ENCODE assay signal across 11 mouse cellular contexts in the genomic region with DNA sequence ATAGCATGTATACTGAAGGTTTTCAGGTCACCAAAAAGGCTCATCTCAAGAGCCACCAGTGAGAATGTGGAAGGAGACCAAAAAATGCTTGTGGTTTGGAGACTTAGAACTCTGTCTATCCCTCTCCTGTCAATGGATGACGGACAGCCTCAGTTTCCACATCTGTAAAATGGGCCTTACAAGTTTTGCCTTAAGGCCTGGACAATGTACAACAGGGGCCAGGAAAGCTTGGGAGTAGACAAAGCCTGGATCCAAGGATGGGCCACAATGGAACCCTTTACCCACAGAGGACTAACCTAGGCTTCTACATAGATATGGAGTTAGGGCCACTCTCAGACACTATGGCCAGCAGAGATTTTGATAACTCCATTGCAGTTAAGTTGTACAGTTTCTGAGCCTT. TPM values are rescaled to one million over a fixed set of nuclear protein-coding genes. Genes with fewer than 3 reads are reported as not detected.
A peak's percentile ranks its signal among the peaks of the same experiment; 100 is the strongest.
DNase-seq lines count a peak whose midpoint lies in the region; ATAC-seq and TF ChIP-seq lines count a peak whose summit lies in the region.
"Had no signal": no experiment of that assay in that cellular context is flagged by ENCODE, and none has a peak within 500 bp of the region (broad histone marks: within the 10 kb centered on the region; RNA-seq: fewer than 3 reads in every experiment).

No protein-coding gene starts in this region.

- H3K36me3 ChIP-seq in heart, embryonic 10.5 days, result peaks cover 13% of the 10 kb centered on the region; the same call in 1 of the 2 replicates
- H3K36me3 ChIP-seq in hindbrain, embryonic 11.5 days (ENCODE audit: control insufficient read depth, insufficient read depth, low read length), result no peaks in the 10 kb centered on the region
- H3K36me3 ChIP-seq in midbrain, embryonic 11.5 days (ENCODE audit: control insufficient read depth, insufficient read depth, low read length), result no peaks in the 10 kb centered on the region; the same call in 1 of the 2 replicates

- H3K4me2 ChIP-seq in hindbrain, embryonic 11.5 days (replicated peaks; ENCODE audit: low read depth, low read length), result peak overlapping the region; percentile 87
- H3K4me2 ChIP-seq in midbrain, embryonic 11.5 days, result peak overlapping the region; percentile 93

- H3K9me3 ChIP-seq in heart, embryonic 10.5 days, result no peaks in the 10 kb centered on the region
- no peaks in the 10 kb centered on the region for H3K9me3 ChIP-seq in hindbrain, embryonic 11.5 days (ENCODE audit: control insufficient read depth, low read length)
- no peaks in the 10 kb centered on the region for H3K9me3 ChIP-seq in midbrain, embryonic 11.5 days (ENCODE audit: control insufficient read depth, low read length)

- peaks cover 38% of the 10 kb centered on the region for H3K4me1 ChIP-seq in heart, embryonic 10.5 days
- peaks cover 32% of the 10 kb centered on the region for H3K4me1 ChIP-seq in bone marrow macrophage, adult 2 months (ENCODE audit: control insufficient read depth, insufficient read depth, low read length)
- 0 out of 2 replicates have a peak, but pooled peaks cover 2% of the 10 kb centered on the region for H3K4me1 ChIP-seq in hindbrain, embryonic 11.5 days (replicated peaks; ENCODE audit: control insufficient read depth, insufficient read depth, low read length)
- H3K4me1 ChIP-seq in midbrain, embryonic 11.5 days (ENCODE audit: control insufficient read depth, insufficient read depth, low read length), result peaks cover 10% of the 10 kb centered on the region

- ATAC-seq in hindbrain, embryonic 11.5 days (ENCODE audit: low FRiP score), result no peak
- ATAC-seq in midbrain, embryonic 11.5 days (ENCODE audit: low FRiP score), result no peak
- ATAC-seq: CD4-positive, CD25-positive, alpha-beta regulatory T cell, adult 4 months had no signal

- no peak overlapping the region; the same call in 1 of the 2 replicates for H3K9ac ChIP-seq in hindbrain, embryonic 11.5 days (ENCODE audit: low read depth, low read length)
- peak overlapping the region; percentile 93; the same call in 1 of the 2 replicates for H3K9ac ChIP-seq in midbrain, embryonic 11.5 days (ENCODE audit: low read length)

- TF ChIP-seq POLR2A in bone marrow macrophage, adult 2 months (IDR thresholded peaks at IDR 0.05; ENCODE audit: borderline replicate concordance, low read depth, low read length), result no peak

- H3K27ac ChIP-seq in heart, embryonic 10.5 days, result no peak overlapping the region
- H3K27ac ChIP-seq in bone marrow macrophage, adult 2 months (ENCODE audit: insufficient read depth, low read depth, low read length), result no peak overlapping the region
- no peak overlapping the region for H3K27ac ChIP-seq in hindbrain, embryonic 11.5 days (ENCODE audit: low read depth, low read length)
- no peak overlapping the region for H3K27ac ChIP-seq in midbrain, embryonic 11.5 days (ENCODE audit: low read depth, low read length)

- peak overlapping the region; percentile 84 for H3K4me3 ChIP-seq in heart, embryonic 10.5 days
- peak overlapping the region; percentile 95 for H3K4me3 ChIP-seq in bone marrow macrophage, adult 2 months (ENCODE audit: insufficient read depth, low read length)
- no peak overlapping the region for H3K4me3 ChIP-seq in hindbrain, embryonic 11.5 days (ENCODE audit: low read depth, low read length)
- peak overlapping the region; percentile 81 for H3K4me3 ChIP-seq in midbrain, embryonic 11.5 days (ENCODE audit: low read depth, low read length)

- no peaks in the 10 kb centered on the region for H3K27me3 ChIP-seq in heart, embryonic 10.5 days (ENCODE audit: insufficient read depth, poor library complexity, severe bottlenecking)
- H3K27me3 ChIP-seq in hindbrain, embryonic 11.5 days (ENCODE audit: control insufficient read depth, insufficient read depth, low read length), result no peaks in the 10 kb centered on the region
- H3K27me3 ChIP-seq in midbrain, embryonic 11.5 days (ENCODE audit: control insufficient read depth, insufficient read depth, low read length), result no peaks in the 10 kb centered on the region

- 100% methylated on average over 1 of the region's 1 CpGs for whole genome bisulfite sequencing in heart, embryonic 10.5 days
- WGBS in hindbrain, embryonic 11.5 days, result 94% methylated on average over 1 of the region's 1 CpGs
- 95% methylated on average over 1 of the region's 1 CpGs for WGBS in midbrain, embryonic 11.5 days

- DNase-seq in heart, embryonic 10.5 days (ENCODE audit: low spot score), result no peak
- no peak for DNase-seq in heart, postnatal 4 days
- no peak for DNase-seq in hindbrain, embryonic 11.5 days (ENCODE audit: low spot score)
- DNase-seq in midbrain, embryonic 11.5 days (ENCODE audit: low spot score, missing footprints), result no peak
- no peak for DNase-seq in left cerebral cortex, adult 18-20 months (ENCODE audit: low spot score in 2 of 2)
- DNase-seq in natural killer cell, adult 2 months (ENCODE audit: low spot score in 2 of 2), result no peak
- DNase-seq in adrenal gland, postnatal 10 days, result no peak

- TF ChIP-seq CTCF in bone marrow macrophage, adult 2 months (IDR thresholded peaks at IDR 0.05; ENCODE audit: low read depth, low read length), result no peak

RNA-seq across cellular contexts. Expression of a gene that starts 1.5 kb away (rescaled TPM):
- polyA plus RNA-seq in heart, embryonic 10.5 days (2016; fragmentation: Nextera tagmentation; extraction: Ambion mirVana), result 20.1 and 21.4 TPM in 2 replicates
- total RNA-seq in heart, postnatal 4 days (2021), result 10 to 100 TPM; 13.0 to 16.7 TPM
- polyA plus RNA-seq in bone marrow macrophage, adult 2 months (2012; ENCODE audit: insufficient read depth, insufficient read length, missing spikeins), result 12.1 and 12.7 TPM in 2 replicates
- 19.5 and 20.3 TPM in 2 replicates for polyA plus RNA-seq in hindbrain, embryonic 11.5 days (2014; fragmentation: Nextera tagmentation; extraction: Ambion mirVana)
- polyA plus RNA-seq in midbrain, embryonic 11.5 days (2014; fragmentation: Nextera tagmentation; extraction: Ambion mirVana), result 19.0 and 21.5 TPM in 2 replicates
- total RNA-seq in left cerebral cortex, adult 18-20 months (2021), result 10 to 100 TPM; 50.6 to 51.4 TPM
- 10 to 100 TPM; 15.8 to 16.2 TPM for total RNA-seq in adrenal gland, postnatal 10 days (2021)

RNA-seq across cellular contexts. Expression of a gene that starts 31.7 kb away (rescaled TPM):
- polyA plus RNA-seq in heart, embryonic 10.5 days (2016; fragmentation: Nextera tagmentation; extraction: Ambion mirVana), result 0.20 and 0.55 TPM in 2 replicates
- not detected for total RNA-seq in heart, postnatal 4 days (2021)
- not detected in 2 replicates for polyA plus RNA-seq in bone marrow macrophage, adult 2 months (2012; ENCODE audit: insufficient read depth, insufficient read length, missing spikeins)
- 0.18 and 0.19 TPM in 2 replicates for polyA plus RNA-seq in hindbrain, embryonic 11.5 days (2014; fragmentation: Nextera tagmentation; extraction: Ambion mirVana)
- polyA plus RNA-seq in midbrain, embryonic 11.5 days (2014; fragmentation: Nextera tagmentation; extraction: Ambion mirVana), result not detected in 2 replicates
- under 1 TPM; 0.37 to 0.65 TPM for total RNA-seq in left cerebral cortex, adult 18-20 months (2021)
- not detected for total RNA-seq in adrenal gland, postnatal 10 days (2021)
- total RNA-seq: gastrocnemius, postnatal 4 days had no signal
- polyA plus RNA-seq: CD4-positive, CD25-positive, alpha-beta regulatory T cell, adult 4 months; macrophage had no signal

RNA-seq across cellular contexts. Expression of a gene that starts 39.3 kb away (rescaled TPM):
- 0.15 and 0.85 TPM in 2 replicates for polyA plus RNA-seq in heart, embryonic 10.5 days (2016; fragmentation: Nextera tagmentation; extraction: Ambion mirVana)
- not detected for total RNA-seq in heart, postnatal 4 days (2021)
- not detected in 2 replicates for polyA plus RNA-seq in bone marrow macrophage, adult 2 months (2012; ENCODE audit: insufficient read depth, insufficient read length, missing spikeins)
- 0.15 and 0.27 TPM in 2 replicates for polyA plus RNA-seq in hindbrain, embryonic 11.5 days (2014; fragmentation: Nextera tagmentation; extraction: Ambion mirVana)
- polyA plus RNA-seq in midbrain, embryonic 11.5 days (2014; fragmentation: Nextera tagmentation; extraction: Ambion mirVana), result 0.37 TPM in 1 of 2 replicates, not detected in the other
- total RNA-seq in left cerebral cortex, adult 18-20 months (2021), result under 1 TPM; 0.54 to 0.98 TPM
- total RNA-seq in adrenal gland, postnatal 10 days (2021), result 1 to 10 TPM in 1 of 2 experiments, under 1 TPM in 1; 0.30 to 1.4 TPM
- total RNA-seq: gastrocnemius, postnatal 4 days had no signal
- polyA plus RNA-seq: CD4-positive, CD25-positive, alpha-beta regulatory T cell, adult 4 months; macrophage had no signal

RNA-seq across cellular contexts. Expression of a gene that starts 39.3 kb away (rescaled TPM):
- polyA plus RNA-seq in heart, embryonic 10.5 days (2016; fragmentation: Nextera tagmentation; extraction: Ambion mirVana), result 71.8 and 90.0 TPM in 2 replicates
- 10 to 100 TPM; 86.0 to 89.4 TPM for total RNA-seq in heart, postnatal 4 days (2021)
- polyA plus RNA-seq in bone marrow macrophage, adult 2 months (2012; ENCODE audit: insufficient read depth, insufficient read length, missing spikeins), result 51.1 and 53.4 TPM in 2 replicates
- polyA plus RNA-seq in hindbrain, embryonic 11.5 days (2014; fragmentation: Nextera tagmentation; extraction: Ambion mirVana), result 45.4 and 47.4 TPM in 2 replicates
- 47.2 and 50.9 TPM in 2 replicates for polyA plus RNA-seq in midbrain, embryonic 11.5 days (2014; fragmentation: Nextera tagmentation; extraction: Ambion mirVana)
- total RNA-seq in left cerebral cortex, adult 18-20 months (2021), result 100 to 1,000 TPM; 103 to 113 TPM
- total RNA-seq in adrenal gland, postnatal 10 days (2021), result 100 to 1,000 TPM; 101 to 118 TPM
